Mouse (Mus musculus): ENCODE measurements around the gene Gbe1.

- no peak for TF ChIP-seq POLR2A (IDR thresholded peaks at IDR 0.05; ENCODE audit: borderline replicate concordance, extremely low read depth, low read depth, low read length)
- TF ChIP-seq CTCF (IDR thresholded peaks at IDR 0.05; ENCODE audit: insufficient read depth, low read length), result no peak
Observed at GRCm38 (mm10) chr16:70310691-70311090, 3.1 kb upstream of the Gbe1 start.
